Mouse (Mus musculus) forebrain, embryonic 12.5 days (tissue): ENCODE measurements at regions not wholly inside any gene's neighbourhood (a gene's known extent, or its start where the extent isn't known, plus 50 kb on each side); places are given as distances from the start of the nearest gene placed in this dataset.

ENCODE experiments used
- ATAC-seq: fragments of 200-750 bp; cut with Nextera tagmentation; 2 replicates; pipeline ENCODE4 v1.8.0; 2017; ENCODE audit warnings: moderate TSS enrichment; ENCODE audit not compliant: low FRiP score
- H3K27ac ChIP-seq: fragments of 300-500 bp; sonication (generic); 2 replicates; pipeline ENCODE4 v1.5.1; 2016; ENCODE audit warnings: mild to moderate bottlenecking
- H3K27me3 ChIP-seq: fragments of 300-500 bp; sonication (generic); 2 replicates; pipeline ENCODE4 v1.6.1; 2016; ENCODE audit warnings: mild to moderate bottlenecking
- H3K36me3 ChIP-seq: fragments of 300-500 bp; sonication (generic); replicated peaks from 2 replicates; pipeline ENCODE4 v1.6.1; 2016; ENCODE audit warnings: mild to moderate bottlenecking
- H3K4me1 ChIP-seq: fragments of 300-500 bp; sonication (generic); 2 replicates; pipeline ENCODE4 v1.6.1; 2016
- H3K4me2 ChIP-seq: fragments of 300-500 bp; sonication (generic); 2 replicates; pipeline ENCODE4 v1.6.1; 2016; ENCODE audit warnings: mild to moderate bottlenecking, moderate library complexity
- H3K4me3 ChIP-seq: fragments of 300-500 bp; sonication (generic); replicated peaks from 2 replicates; pipeline ENCODE4 v1.5.1; 2016; ENCODE audit warnings: mild to moderate bottlenecking
- H3K9ac ChIP-seq: fragments of 300-500 bp; sonication (generic); 2 replicates; pipeline ENCODE4 v1.6.1; 2016; ENCODE audit warnings: mild to moderate bottlenecking
- H3K9me3 ChIP-seq: fragments of 300-500 bp; sonication (generic); 2 replicates; pipeline ENCODE4 v1.6.1; 2016
- WGBS: fragments of 180-500 bp; shearing (Covaris S2); methylation state at CpG from one replicate; pipeline ENCODE4 v1.1.7; 2016; 5-methylcytosine and 5-hydroxymethylcytosine counted together

DNA sequence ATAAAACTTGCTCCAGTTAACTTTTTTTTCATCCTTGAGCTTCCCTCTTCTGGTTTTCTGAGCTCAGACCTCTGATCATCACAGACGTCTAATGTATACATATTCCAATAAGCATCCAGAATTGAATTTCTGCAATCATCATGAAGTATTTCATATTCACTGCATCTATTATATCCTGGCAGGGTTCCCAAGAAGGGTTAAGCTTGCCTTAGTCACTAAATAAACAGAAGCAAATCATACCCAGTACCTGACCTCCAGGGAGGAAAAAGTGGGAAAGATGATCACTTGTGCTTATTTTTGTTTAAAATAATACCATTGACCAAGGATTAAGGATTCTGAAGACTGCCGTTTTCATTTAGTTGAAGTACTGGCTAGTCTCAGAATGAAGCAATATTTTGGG lies 102.4 kb downstream of the Gm12728 start:
- no peaks in the 10 kb centered on the region for H3K36me3 ChIP-seq
- no peaks in the 10 kb centered on the region for H3K27me3 ChIP-seq
- H3K27ac ChIP-seq: no peak overlapping the region
- H3K4me2 ChIP-seq: no peak overlapping the region
- H3K4me3 ChIP-seq: no peak overlapping the region
- no peaks in the 10 kb centered on the region for H3K4me1 ChIP-seq
- 80% methylated on average over 2 of the region's 2 CpGs for WGBS
- ATAC-seq: no peak
- H3K9ac ChIP-seq: no peak overlapping the region
- no peaks in the 10 kb centered on the region for H3K9me3 ChIP-seq

DNA sequence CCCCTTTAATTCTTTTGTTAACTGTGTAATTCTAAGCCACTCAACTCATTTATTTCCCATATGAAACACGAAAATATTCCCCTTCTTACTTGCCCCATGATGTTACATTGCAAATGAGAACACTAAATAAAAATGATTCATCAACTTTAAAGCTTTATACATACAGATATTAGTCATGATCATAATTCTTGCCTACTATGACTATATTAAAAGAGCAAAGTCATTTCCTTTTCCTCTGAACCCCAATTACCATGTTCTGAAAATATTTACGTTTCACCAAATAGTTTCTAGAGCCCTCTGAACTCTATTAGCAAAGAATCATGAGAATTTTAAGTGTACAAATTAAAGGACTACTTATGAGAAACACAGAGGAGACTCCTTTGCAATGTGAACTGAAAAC lies 105.4 kb downstream of the Gm12728 start:
- Histone ChIP-seq H3K4me3 (no peak overlapping the region), H3K9ac (no peak overlapping the region), H3K36me3 (no peaks in the 10 kb centered on the region), H3K4me1 (no peaks in the 10 kb centered on the region), H3K9me3 (no peaks in the 10 kb centered on the region), H3K27ac (no peak overlapping the region), H3K4me2 (no peak overlapping the region), H3K27me3 (no peaks in the 10 kb centered on the region)
- WGBS: 83% methylated on average over 2 of the region's 2 CpGs
- ATAC-seq: no peak

DNA sequence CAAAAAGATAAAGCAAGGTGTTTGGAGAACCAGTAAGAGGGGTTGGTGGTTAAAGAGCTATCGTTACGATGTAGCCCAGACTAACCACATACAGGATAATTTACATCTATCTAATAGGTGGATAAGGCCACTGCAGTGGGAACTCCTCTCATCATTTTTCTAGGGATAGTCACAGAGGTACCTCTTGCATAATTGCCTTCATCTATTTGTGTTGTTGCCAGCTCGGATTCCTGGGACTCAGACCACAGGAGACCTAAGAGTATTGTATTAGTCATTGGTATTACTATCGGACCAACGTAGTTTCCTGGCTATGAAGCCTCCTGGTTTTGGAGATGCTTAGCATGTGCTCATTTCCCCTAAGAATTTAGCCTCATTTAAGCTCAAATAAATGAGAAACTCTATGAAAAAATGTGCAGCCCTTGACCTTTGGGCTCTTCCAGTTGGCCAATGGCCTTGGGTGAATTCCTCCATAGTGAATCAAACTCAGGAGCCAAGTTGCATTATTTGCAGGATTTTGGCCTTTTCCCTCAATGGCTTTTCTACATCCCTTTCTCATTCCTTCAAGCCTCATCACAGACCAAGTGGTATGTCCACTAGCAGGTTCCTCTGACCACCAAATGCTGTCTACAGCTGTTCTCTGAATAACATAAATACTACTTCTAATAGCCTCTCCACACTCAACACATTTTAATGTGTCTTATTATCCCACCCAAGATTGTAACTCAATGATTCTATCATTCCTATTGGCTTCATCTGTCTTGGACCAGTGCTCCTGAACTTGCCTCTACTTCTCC lies 108.6 kb downstream of the Gm12728 start:
- Histone ChIP-seq H3K36me3 (no peaks in the 10 kb centered on the region), H3K9me3 (no peaks in the 10 kb centered on the region), H3K4me3 (no peak overlapping the region), H3K27me3 (no peaks in the 10 kb centered on the region), H3K27ac (no peak overlapping the region), H3K4me2 (no peak overlapping the region), H3K9ac (no peak overlapping the region), H3K4me1 (no peaks in the 10 kb centered on the region)
- 94% methylated on average over 5 of the region's 5 CpGs for WGBS
- no peak for ATAC-seq

DNA sequence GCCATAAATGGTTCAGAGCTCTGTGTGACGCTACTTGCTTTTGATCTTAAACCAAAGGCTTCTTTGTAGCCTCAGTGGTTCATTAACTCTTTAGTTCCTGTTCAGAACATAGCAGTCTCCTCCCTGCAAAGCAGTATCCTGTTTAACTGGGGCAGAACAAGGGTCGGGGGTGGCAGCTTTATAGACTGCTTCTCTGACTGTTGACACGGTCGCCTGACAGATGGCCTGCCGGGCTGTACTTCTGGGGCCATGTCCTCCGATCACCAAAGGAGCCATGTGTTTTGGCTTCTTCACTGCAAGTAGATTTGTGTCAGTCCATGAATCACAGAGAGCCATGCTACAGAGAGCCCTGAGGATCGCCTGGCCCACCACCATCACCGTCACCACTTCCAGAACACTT lies 115.2 kb downstream of the Gm12728 start:
- WGBS: 71% methylated on average over 8 of the region's 8 CpGs
- Histone ChIP-seq H3K9me3 (no peaks in the 10 kb centered on the region), H3K9ac (no peak overlapping the region), H3K27ac (no peak overlapping the region), H3K4me3 (no peak overlapping the region), H3K4me2 (no peak overlapping the region), H3K4me1 (no peaks in the 10 kb centered on the region), H3K36me3 (no peaks in the 10 kb centered on the region), H3K27me3 (no peaks in the 10 kb centered on the region)
- no peak for ATAC-seq

DNA sequence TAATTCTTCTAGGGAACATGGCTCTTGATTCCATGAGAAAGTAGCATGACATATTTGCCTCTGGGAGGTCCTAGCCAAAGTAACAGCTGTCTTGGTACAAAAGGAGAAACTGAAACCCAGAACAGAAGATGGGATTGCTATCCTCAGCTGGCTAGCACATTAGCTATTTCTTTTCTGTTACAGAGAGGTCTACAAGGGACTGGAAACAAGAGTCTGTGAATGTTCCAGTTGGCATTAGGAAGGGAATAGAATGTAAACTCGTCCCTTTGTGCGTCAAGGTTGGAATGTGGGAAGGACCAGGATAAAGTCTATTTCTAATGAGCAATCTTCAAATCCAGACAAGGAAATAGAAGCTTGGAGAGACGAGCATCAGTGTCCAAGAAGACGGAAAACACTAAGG lies 116.7 kb downstream of the Gm12728 start:
- Histone ChIP-seq H3K9ac (no peak overlapping the region), H3K27ac (no peak overlapping the region), H3K4me2 (no peak overlapping the region), H3K9me3 (no peaks in the 10 kb centered on the region), H3K4me1 (no peaks in the 10 kb centered on the region), H3K4me3 (no peak overlapping the region), H3K36me3 (no peaks in the 10 kb centered on the region), H3K27me3 (no peaks in the 10 kb centered on the region)
- ATAC-seq: no peak
- WGBS: 87% methylated on average over 4 of the region's 4 CpGs

DNA sequence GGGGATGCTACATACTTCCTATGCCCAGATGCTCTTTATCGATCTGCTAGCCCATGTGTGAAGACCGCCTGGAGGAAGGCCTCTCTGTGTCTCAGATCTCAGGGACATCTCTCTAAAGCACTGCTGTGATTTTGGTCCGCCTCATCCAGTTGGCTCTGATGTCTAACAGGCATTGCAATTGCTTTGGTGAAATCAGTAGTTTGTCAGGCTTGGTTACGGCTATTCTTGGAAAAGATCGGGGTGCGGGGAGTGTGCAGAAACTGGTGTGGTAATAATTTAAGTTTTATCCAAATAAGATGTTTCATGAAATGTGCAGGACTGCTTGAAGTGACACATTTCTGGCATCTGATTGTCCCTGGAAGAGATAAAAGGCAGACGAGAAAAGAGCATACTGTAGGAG lies 117.9 kb downstream of the Gm12728 start:
- Histone ChIP-seq H3K36me3 (no peaks in the 10 kb centered on the region), H3K4me3 (no peak overlapping the region), H3K27ac (no peak overlapping the region), H3K4me1 (no peaks in the 10 kb centered on the region), H3K4me2 (no peak overlapping the region), H3K9me3 (no peaks in the 10 kb centered on the region), H3K27me3 (no peaks in the 10 kb centered on the region), H3K9ac (no peak overlapping the region)
- ATAC-seq: no peak
- 85% methylated on average over 7 of the region's 7 CpGs for WGBS

DNA sequence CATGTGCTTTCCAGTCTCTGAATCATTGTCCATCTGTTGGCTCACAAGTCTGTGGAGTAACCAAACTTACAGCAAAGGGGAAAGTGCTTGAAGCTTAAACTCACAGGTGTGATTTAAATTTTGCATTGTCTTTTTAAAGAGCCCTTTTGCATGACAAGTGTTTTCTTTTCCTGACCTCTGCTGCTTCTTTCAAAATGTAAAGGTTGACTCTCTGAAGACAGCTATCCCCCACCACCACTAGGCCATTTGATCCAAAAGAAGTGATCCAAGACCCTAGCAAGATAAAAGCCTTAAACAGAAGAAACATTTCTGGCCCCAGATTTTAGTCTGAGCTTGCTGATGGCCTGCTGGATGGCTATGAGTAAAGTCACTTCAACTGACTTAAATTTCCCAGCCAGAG lies 118.6 kb downstream of the Gm12728 start:
- no peak for ATAC-seq
- no peaks in the 10 kb centered on the region for H3K9me3 ChIP-seq
- H3K4me2 ChIP-seq: no peak overlapping the region
- H3K27ac ChIP-seq: no peak overlapping the region
- no peaks in the 10 kb centered on the region for H3K27me3 ChIP-seq
- H3K4me3 ChIP-seq: no peak overlapping the region
- no peaks in the 10 kb centered on the region for H3K36me3 ChIP-seq
- no peak overlapping the region for H3K9ac ChIP-seq
- no peaks in the 10 kb centered on the region for H3K4me1 ChIP-seq

DNA sequence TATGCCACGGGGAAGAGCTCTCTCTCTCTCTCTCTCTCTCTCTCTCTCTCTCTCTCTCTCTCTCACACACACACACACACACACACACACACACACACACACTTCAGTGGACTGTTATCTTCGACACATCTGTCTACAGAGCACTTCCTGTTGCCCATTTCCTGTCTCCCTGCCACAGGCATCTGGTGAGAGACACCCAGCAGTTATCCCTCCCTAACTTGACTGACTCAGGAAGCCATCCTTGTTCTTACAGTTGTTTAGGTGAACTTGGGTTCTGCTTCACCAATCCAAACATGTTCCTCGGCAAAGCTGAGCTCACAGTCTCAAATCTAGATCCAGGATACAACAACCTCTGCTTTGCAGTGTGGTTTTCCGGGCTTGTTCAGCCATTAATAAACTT lies 119.6 kb downstream of the Gm12728 start:
- no peaks in the 10 kb centered on the region for H3K27me3 ChIP-seq
- no peak overlapping the region for H3K4me3 ChIP-seq
- H3K9me3 ChIP-seq: no peaks in the 10 kb centered on the region
- H3K4me2 ChIP-seq: no peak overlapping the region
- no peak overlapping the region for H3K27ac ChIP-seq
- no peak overlapping the region for H3K9ac ChIP-seq
- no peak for ATAC-seq
- 74% methylated on average over 4 of the region's 4 CpGs for WGBS
- no peaks in the 10 kb centered on the region for H3K4me1 ChIP-seq
- no peaks in the 10 kb centered on the region for H3K36me3 ChIP-seq

DNA sequence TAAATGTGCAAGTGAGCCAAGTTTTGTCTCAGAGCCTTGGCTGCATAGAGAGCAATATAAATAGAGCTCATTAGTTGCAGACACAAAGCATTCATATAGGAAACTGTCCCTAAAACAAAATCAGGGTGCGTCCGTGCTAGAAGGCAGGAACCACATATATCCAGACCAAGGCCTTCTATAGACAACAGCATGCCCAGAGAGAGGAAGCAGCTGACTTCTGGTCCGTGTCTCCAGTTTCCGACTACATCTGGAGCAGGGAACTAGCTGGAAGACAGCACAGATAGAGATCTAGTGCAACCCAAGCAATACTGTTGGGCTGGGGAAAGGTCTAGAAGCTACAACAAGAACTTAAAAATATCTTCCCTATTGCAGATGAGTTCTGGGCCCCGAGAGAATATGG lies 121.0 kb downstream of the Gm12728 start:
- ATAC-seq: no peak
- H3K9me3 ChIP-seq: no peaks in the 10 kb centered on the region
- H3K9ac ChIP-seq: no peak overlapping the region
- H3K4me1 ChIP-seq: no peaks in the 10 kb centered on the region
- 91% methylated on average over 5 of the region's 5 CpGs for WGBS
- H3K36me3 ChIP-seq: no peaks in the 10 kb centered on the region
- no peak overlapping the region for H3K4me3 ChIP-seq
- H3K27me3 ChIP-seq: no peaks in the 10 kb centered on the region
- H3K4me2 ChIP-seq: no peak overlapping the region
- no peak overlapping the region for H3K27ac ChIP-seq

DNA sequence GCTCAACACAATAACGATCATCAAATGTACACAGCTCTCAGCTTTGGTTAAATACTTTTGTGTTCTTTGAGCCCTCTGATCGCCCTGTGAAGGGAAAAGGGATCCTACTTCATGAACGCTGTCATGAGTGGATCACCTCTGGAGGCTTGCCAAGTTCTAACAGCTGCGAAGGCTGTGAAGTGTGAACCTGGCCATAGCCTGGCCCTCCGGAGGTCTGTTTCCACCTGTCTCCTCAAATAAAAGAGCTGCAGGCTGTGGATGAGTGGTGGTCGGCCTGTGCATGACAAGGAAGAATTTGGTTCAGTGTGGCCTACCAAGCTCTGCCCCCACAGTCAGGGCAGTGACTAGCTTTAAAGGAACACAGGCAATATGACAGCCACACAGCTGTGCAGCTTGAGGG lies 122.0 kb downstream of the Gm12728 start:
- no peaks in the 10 kb centered on the region for H3K9me3 ChIP-seq
- no peaks in the 10 kb centered on the region for H3K4me1 ChIP-seq
- ATAC-seq: no peak
- no peak overlapping the region for H3K9ac ChIP-seq
- H3K36me3 ChIP-seq: no peaks in the 10 kb centered on the region
- no peak overlapping the region for H3K4me3 ChIP-seq
- H3K27me3 ChIP-seq: no peaks in the 10 kb centered on the region
- 0 out of 2 replicates have a peak overlapping the region, but pooled peaks have one; percentile 3 for H3K27ac ChIP-seq
- 65% methylated on average over 6 of the region's 6 CpGs for WGBS
- H3K4me2 ChIP-seq: no peak overlapping the region

DNA sequence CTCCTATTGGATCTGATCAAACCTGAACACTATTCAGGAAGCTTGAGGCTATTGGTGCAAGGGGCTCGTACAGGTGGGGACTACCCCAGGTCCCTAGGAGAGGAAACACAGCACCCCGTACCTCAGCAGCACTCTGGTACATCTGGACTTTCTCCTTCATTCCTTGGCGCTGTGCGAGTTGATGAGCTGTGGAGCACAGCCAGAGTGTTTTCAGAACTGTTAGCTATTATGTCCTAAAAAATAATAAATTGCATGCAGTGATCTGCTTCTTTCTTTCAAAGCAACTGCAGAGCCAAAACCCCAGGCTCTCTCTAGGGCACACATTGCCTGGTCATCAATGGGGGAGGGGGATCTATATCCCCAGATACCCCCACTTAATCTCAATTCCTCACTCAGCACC lies 122.6 kb downstream of the Gm12728 start:
- 83% methylated on average over 4 of the region's 4 CpGs for WGBS
- H3K4me1 ChIP-seq: no peaks in the 10 kb centered on the region
- H3K27me3 ChIP-seq: no peaks in the 10 kb centered on the region
- no peaks in the 10 kb centered on the region for H3K9me3 ChIP-seq
- no peak overlapping the region for H3K9ac ChIP-seq
- no peak overlapping the region for H3K27ac ChIP-seq
- no peak overlapping the region for H3K4me2 ChIP-seq
- no peaks in the 10 kb centered on the region for H3K36me3 ChIP-seq
- H3K4me3 ChIP-seq: no peak overlapping the region
- ATAC-seq: no peak

DNA sequence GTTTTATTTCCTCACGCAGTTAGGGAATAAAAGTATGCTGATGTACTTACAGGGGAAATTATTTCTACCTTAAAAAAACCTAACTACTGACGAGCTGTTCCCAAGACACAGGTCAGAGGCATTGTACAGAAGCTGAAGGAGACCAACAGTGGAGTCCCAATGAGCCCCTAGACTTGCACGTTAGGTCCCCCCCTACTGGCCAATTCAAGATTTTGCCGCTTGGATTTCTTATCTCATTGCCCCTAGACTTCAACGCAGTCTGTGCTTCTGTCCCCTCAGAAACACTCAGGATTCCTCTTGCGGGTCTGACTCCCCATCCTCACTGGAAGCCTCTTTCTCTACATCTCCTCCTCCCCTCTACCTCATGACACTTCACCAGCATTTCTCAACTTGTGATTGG lies 125.3 kb downstream of the Gm12728 start:
- Histone ChIP-seq H3K4me1 (no peaks in the 10 kb centered on the region), H3K9ac (no peak overlapping the region), H3K4me3 (no peak overlapping the region), H3K36me3 (no peaks in the 10 kb centered on the region), H3K27ac (no peak overlapping the region), H3K27me3 (no peaks in the 10 kb centered on the region), H3K9me3 (no peaks in the 10 kb centered on the region), H3K4me2 (no peak overlapping the region)
- ATAC-seq: no peak
- 34% methylated on average over 6 of the region's 6 CpGs for WGBS

DNA sequence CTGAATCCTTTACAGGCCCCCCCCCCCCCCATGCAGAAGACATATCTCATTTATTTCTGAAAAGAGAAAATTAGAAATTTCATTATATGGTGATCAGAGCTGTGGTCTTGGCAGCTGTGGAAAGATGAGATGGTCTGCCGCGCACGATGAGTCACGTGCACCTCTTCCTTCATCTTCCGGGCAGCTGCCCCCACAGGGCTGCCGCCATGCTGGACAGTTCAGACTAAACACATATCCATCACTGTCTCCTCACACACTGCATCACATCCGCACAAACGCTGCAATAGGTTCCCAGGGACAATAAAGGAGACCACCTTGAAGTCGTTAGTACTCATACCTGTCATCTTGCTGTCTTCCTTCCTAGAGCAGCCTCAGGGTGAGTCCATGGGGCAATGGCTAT lies 126.6 kb downstream of the Gm12728 start:
- Histone ChIP-seq H3K27ac (no peak overlapping the region), H3K9ac (no peak overlapping the region), H3K9me3 (no peaks in the 10 kb centered on the region), H3K36me3 (no peaks in the 10 kb centered on the region), H3K4me1 (no peaks in the 10 kb centered on the region), H3K4me3 (no peak overlapping the region), H3K27me3 (no peaks in the 10 kb centered on the region), H3K4me2 (no peak overlapping the region)
- WGBS: 93% methylated on average over 9 of the region's 9 CpGs
- ATAC-seq: no peak
